Mouse (Mus musculus): Measurements from ENCODE around the gene Ppp1r27.

GRCm38 (mm10) chr11:120518558-120518957 is 32.4 kb downstream of the Ppp1r27 start:
- no peak for TF ChIP-seq CTCF (IDR thresholded peaks at IDR 0.05; ENCODE audit: insufficient read depth, low read depth, low read length)
- no peak for TF ChIP-seq POLR2A (IDR thresholded peaks at IDR 0.05; ENCODE audit: insufficient read depth, low read depth, low read length)

Measured in olfactory bulb, adult 2 months (tissue).